Mouse (Mus musculus) intestine, embryonic 16.5 days (tissue): Measurements from ENCODE around the gene Slamf9. TPM values are rescaled to one million over a fixed set of nuclear protein-coding genes. Genes with fewer than 3 reads are reported as not detected.

Experiments
- ATAC-seq: fragments of 200-750 bp; cut with Nextera tagmentation; 2 replicates; pipeline ENCODE4 v1.8.0; 2017; ENCODE audit warnings: moderate TSS enrichment, moderate library complexity
- H3K27ac ChIP-seq: fragments of 300-500 bp; sonication (generic); 2 replicates; pipeline ENCODE4 v1.5.1; 2014; ENCODE audit warnings: mild to moderate bottlenecking, low read length
- H3K27me3 ChIP-seq: fragments of 300-500 bp; sonication (generic); replicated peaks from 2 replicates; pipeline ENCODE4 v1.6.1; 2014; ENCODE audit warnings: low read length, control low read depth, mixed read lengths; ENCODE audit not compliant: control insufficient read depth, insufficient read depth
- H3K36me3 ChIP-seq: fragments of 300-500 bp; sonication (generic); 2 replicates; pipeline ENCODE4 v1.6.1; 2014; ENCODE audit warnings: low read length, control low read depth; ENCODE audit not compliant: control insufficient read depth, insufficient read depth
- H3K4me1 ChIP-seq: fragments of 300-500 bp; sonication (generic); 2 replicates; pipeline ENCODE4 v1.6.1; 2014; ENCODE audit warnings: low read length, control low read depth, mixed read lengths; ENCODE audit not compliant: control insufficient read depth, insufficient read depth
- H3K4me2 ChIP-seq: fragments of 300-500 bp; sonication (generic); 2 replicates; pipeline ENCODE4 v1.6.1; 2014; ENCODE audit warnings: low read depth, low read length, control low read depth
- H3K4me3 ChIP-seq: fragments of 300-500 bp; sonication (generic); 2 replicates; pipeline ENCODE4 v1.5.1; 2014; ENCODE audit warnings: mild to moderate bottlenecking, low read length
- H3K9ac ChIP-seq: fragments of 300-500 bp; sonication (generic); 2 replicates; pipeline ENCODE4 v1.6.1; 2014; ENCODE audit warnings: low read depth, low read length
- H3K9me3 ChIP-seq: fragments of 300-500 bp; sonication (generic); 2 replicates; pipeline ENCODE4 v1.6.1; 2016; ENCODE audit warnings: low read length, control low read depth; ENCODE audit not compliant: control insufficient read depth
- WGBS: fragments of 180-500 bp; shearing (Covaris S2); extraction: QIAGEN DNeasy Blood & Tissue Kit; methylation state at CpG from one replicate; pipeline ENCODE4 v1.1.7; 2014; 5-methylcytosine and 5-hydroxymethylcytosine counted together
- polyA plus RNA-seq: library from polyadenylated mRNA; unstranded; fragments of >200 nt; fragmentation: Nextera tagmentation; extraction: Ambion mirVana; gene quantifications from 2 replicates; pipeline ENCODE4 v1.2.1, GENCODE M21; 2015

Slamf9 gene
- polyA plus RNA-seq, 1 experiment from 2014 or later: 2.3 TPM

- H3K9ac ChIP-seq: peak overlapping the region; percentile 30
- WGBS: 35% methylated on average over 15 of the region's 15 CpGs
- H3K4me1 ChIP-seq: peaks cover 16% of the 10 kb centered on the region
- peak; percentile 26 for ATAC-seq
- H3K27ac ChIP-seq: peak overlapping the region; percentile 68; the same call in 1 of the 2 replicates
- H3K9me3 ChIP-seq: no peaks in the 10 kb centered on the region
- H3K4me2 ChIP-seq: peak overlapping the region; percentile 30; the same call in 1 of the 2 replicates
- H3K4me3 ChIP-seq: no peak overlapping the region
- no peaks in the 10 kb centered on the region for H3K36me3 ChIP-seq
- no peaks in the 10 kb centered on the region for H3K27me3 ChIP-seq
Measured at GRCm38 (mm10) chr1:172525027-172525764, 50.0 kb downstream of the Slamf9 start.

- no peak for ATAC-seq
- Histone ChIP-seq H3K9me3 (no peaks in the 10 kb centered on the region), H3K9ac (no peak overlapping the region), H3K27ac (peak overlapping the region; percentile 33; the same call in 1 of the 2 replicates), H3K4me3 (no peak overlapping the region), H3K4me1 (peaks cover 15% of the 10 kb centered on the region), H3K36me3 (no peaks in the 10 kb centered on the region), H3K27me3 (no peaks in the 10 kb centered on the region), H3K4me2 (no peak overlapping the region)
- WGBS: 66% methylated on average over 7 of the region's 7 CpGs
Measured at GRCm38 (mm10) chr1:172525971-172526370, 50.8 kb downstream of the Slamf9 start.

- Histone ChIP-seq H3K27ac (no peak overlapping the region), H3K4me2 (no peak overlapping the region), H3K9ac (no peak overlapping the region), H3K4me3 (no peak overlapping the region), H3K36me3 (no peaks in the 10 kb centered on the region), H3K9me3 (no peaks in the 10 kb centered on the region), H3K27me3 (no peaks in the 10 kb centered on the region), H3K4me1 (peaks cover 12% of the 10 kb centered on the region)
- WGBS: 64% methylated on average over 23 of the region's 23 CpGs
- no peak for ATAC-seq
Measured at GRCm38 (mm10) chr1:172526380-172527081, 51.4 kb downstream of the Slamf9 start.

GRCm38 (mm10) chr1:172527431-172527830, 52.3 kb downstream of the Slamf9 start:
- no peak for ATAC-seq
- H3K4me3 ChIP-seq: no peak overlapping the region
- H3K4me1 ChIP-seq: peaks cover 12% of the 10 kb centered on the region
- WGBS: 95% methylated on average over 10 of the region's 10 CpGs
- no peaks in the 10 kb centered on the region for H3K27me3 ChIP-seq
- H3K9me3 ChIP-seq: no peaks in the 10 kb centered on the region
- H3K9ac ChIP-seq: no peak overlapping the region
- H3K4me2 ChIP-seq: no peak overlapping the region
- H3K27ac ChIP-seq: no peak overlapping the region
- H3K36me3 ChIP-seq: no peaks in the 10 kb centered on the region

Other genes starting within 250 kb of the Slamf9 start
- not detected in 2 replicates for gene Atp1a4, start 216.9 kb upstream of the Slamf9 start, polyA plus RNA-seq
- 43.1 and 45.2 TPM in 2 replicates for gene Igsf8, start 213.7 kb upstream of the Slamf9 start, polyA plus RNA-seq
- 3.1 and 3.2 TPM in 2 replicates for gene Atp1a2, start 177.3 kb upstream of the Slamf9 start, polyA plus RNA-seq
- not detected in 2 replicates for gene Kcnj9, start 146.0 kb upstream of the Slamf9 start, polyA plus RNA-seq
- 0.07 and 0.10 TPM in 2 replicates for gene Kcnj10, start 134.1 kb upstream of the Slamf9 start, polyA plus RNA-seq
- gene Pigm, start 98.8 kb upstream of the Slamf9 start, polyA plus RNA-seq: 5.0 and 5.6 TPM in 2 replicates
- gene Igsf9, start 6.4 kb downstream of the Slamf9 start, polyA plus RNA-seq: 109 and 110 TPM in 2 replicates
- 469 and 470 TPM in 2 replicates for gene Tagln2, start 24.7 kb downstream of the Slamf9 start, polyA plus RNA-seq
- gene Cfap45, start 45.4 kb downstream of the Slamf9 start, polyA plus RNA-seq: 1.1 and 1.3 TPM in 2 replicates
- 0.15 and 0.31 TPM in 2 replicates for gene Vsig8, start 80.6 kb downstream of the Slamf9 start, polyA plus RNA-seq
- gene Slamf8, start 115.2 kb downstream of the Slamf9 start, polyA plus RNA-seq: 0.64 and 0.66 TPM in 2 replicates
- gene Fcrl6, start 127.2 kb downstream of the Slamf9 start, polyA plus RNA-seq: not detected in 2 replicates
- 14.1 and 15.8 TPM in 2 replicates for gene Dusp23, start 157.6 kb downstream of the Slamf9 start, polyA plus RNA-seq
- gene Crp, start 222.7 kb downstream of the Slamf9 start, polyA plus RNA-seq: 1.1 and 1.3 TPM in 2 replicates